Mouse (Mus musculus): ENCODE data around the gene Tex33. TPM values are rescaled to one million over a fixed set of nuclear protein-coding genes. Genes with fewer than 3 reads are reported as not detected.

Gene Tex33
- not detected for total RNA-seq (2021)
- long read RNA-seq, experiment 1: 0 reads
- long read RNA-seq, experiment 2: 0 reads

GRCm38 (mm10) chr15:78395478-78395962 is at the start of gene Tex33:
Gene Tex33 (minus strand): TSS chr15:78395912.
- Histone ChIP-seq H3K27ac (no peak within 1 kb of the TSS), H3K4me3 (no peak within 1 kb of the TSS)
- intact Hi-C loops (cut with DNase I): no loop called here
- no peak for DNase-seq (ENCODE audit: extremely low spot score in 1 of 2, low spot score in 2 of 2)
- TF ChIP-seq CTCF (IDR thresholded peaks at IDR 0.05): no peak

GRCm38 (mm10) chr15:78443857-78444256 is 48.1 kb upstream of the Tex33 start:
- no peak overlapping the region for H3K4me3 ChIP-seq
- no peak overlapping the region for H3K27ac ChIP-seq
- no peak for DNase-seq (ENCODE audit: extremely low spot score in 1 of 2, low spot score in 2 of 2)
- intact Hi-C loops (cut with DNase I): loop anchor here (10.0 kb wide), 1 partner anchor 301 kb away; no protein-coding TSS in a partner anchor
- TF ChIP-seq CTCF (IDR thresholded peaks at IDR 0.05): no peak

GRCm38 (mm10) chr15:78442231-78442630 is 46.5 kb upstream of the Tex33 start:
- no peak overlapping the region for H3K27ac ChIP-seq
- intact Hi-C loops (cut with DNase I): loop anchor here (10.0 kb wide), 1 partner anchor 303 kb away; no protein-coding TSS in a partner anchor
- DNase-seq (ENCODE audit: extremely low spot score in 1 of 2, low spot score in 2 of 2): no peak
- H3K4me3 ChIP-seq: no peak overlapping the region
- no peak for TF ChIP-seq CTCF (IDR thresholded peaks at IDR 0.05)

GRCm38 (mm10) chr15:78438973-78439372 is 43.3 kb upstream of the Tex33 start:
- intact Hi-C loops (cut with DNase I): loop anchor here (10.0 kb wide), 1 partner anchor 276 kb away; the partner anchor contains the start of gene Elfn2
- no peak for TF ChIP-seq CTCF (IDR thresholded peaks at IDR 0.05)
- DNase-seq (ENCODE audit: extremely low spot score in 1 of 2, low spot score in 2 of 2): no peak
- Histone ChIP-seq H3K4me3 (no peak overlapping the region), H3K27ac (peak overlapping the region; percentile 24; the same call in 1 of the 2 replicates)

GRCm38 (mm10) chr15:78438505-78438904 is 42.8 kb upstream of the Tex33 start:
- H3K4me3 ChIP-seq: no peak overlapping the region
- intact Hi-C loops (cut with DNase I): loop anchor here (10.0 kb wide), 1 partner anchor 276 kb away; the partner anchor contains the start of gene Elfn2
- no peak for DNase-seq (ENCODE audit: extremely low spot score in 1 of 2, low spot score in 2 of 2)
- TF ChIP-seq CTCF (IDR thresholded peaks at IDR 0.05): no peak
- H3K27ac ChIP-seq: peak overlapping the region; percentile 24; the same call in 1 of the 2 replicates

GRCm38 (mm10) chr15:78438018-78438394 is 42.3 kb upstream of the Tex33 start:
- Histone ChIP-seq H3K27ac (peak overlapping the region; percentile 84), H3K4me3 (no peak overlapping the region)
- DNase-seq (ENCODE audit: extremely low spot score in 1 of 2, low spot score in 2 of 2): no peak
- TF ChIP-seq CTCF (IDR thresholded peaks at IDR 0.05): no peak
- intact Hi-C loops (cut with DNase I): loop anchor here (10.0 kb wide), 1 partner anchor 277 kb away; the partner anchor contains the start of gene Elfn2

GRCm38 (mm10) chr15:78437237-78438017 is 41.7 kb upstream of the Tex33 start:
- intact Hi-C loops (cut with DNase I): loop anchor here (1.0 to 10.0 kb wide), 3 partner anchors 107 to 277 kb away; partner anchors contain the start of genes Elfn2 and Sstr3
- DNase-seq (ENCODE audit: extremely low spot score in 1 of 2, low spot score in 2 of 2): peak; percentile 65 to 74
- Histone ChIP-seq H3K4me3 (no peak overlapping the region), H3K27ac (peak overlapping the region; percentile 84)
- TF ChIP-seq CTCF (IDR thresholded peaks at IDR 0.05): no peak

- Histone ChIP-seq H3K4me3 (no peak overlapping the region), H3K27ac (peak overlapping the region; percentile 84)
- peak; percentile 22 for TF ChIP-seq CTCF (IDR thresholded peaks at IDR 0.05)
- DNase-seq (ENCODE audit: extremely low spot score in 1 of 2, low spot score in 2 of 2): peak; percentile 89 to 95
- intact Hi-C loops (cut with DNase I): loop anchor here (1.0 to 10.0 kb wide), 3 partner anchors 108 to 278 kb away; partner anchors contain the start of genes Elfn2 and Sstr3
Observed at GRCm38 (mm10) chr15:78436380-78437192, 40.9 kb upstream of the Tex33 start.

GRCm38 (mm10) chr15:78435681-78436080 is 40.0 kb upstream of the Tex33 start:
- intact Hi-C loops (cut with DNase I): loop anchor here (2.0 to 10.0 kb wide), 3 partner anchors 67 to 279 kb away; partner anchors contain the start of gene Elfn2
- no peak for TF ChIP-seq CTCF (IDR thresholded peaks at IDR 0.05)
- DNase-seq (ENCODE audit: extremely low spot score in 1 of 2, low spot score in 2 of 2): no peak
- Histone ChIP-seq H3K4me3 (no peak overlapping the region), H3K27ac (peak overlapping the region; percentile 84)

- Histone ChIP-seq H3K27ac (peak overlapping the region; percentile 84), H3K4me3 (no peak overlapping the region)
- DNase-seq (ENCODE audit: extremely low spot score in 1 of 2, low spot score in 2 of 2): peak; percentile 59 to 62
- intact Hi-C loops (cut with DNase I): loop anchor here (2.0 to 10.0 kb wide), 3 partner anchors 66 to 280 kb away; partner anchors contain the start of gene Elfn2
- peak; percentile 70 for TF ChIP-seq CTCF (IDR thresholded peaks at IDR 0.05)
Observed at GRCm38 (mm10) chr15:78434896-78435520, 39.3 kb upstream of the Tex33 start.
